Mouse (Mus musculus) embryonic facial prominence, embryonic 11.5 days (tissue): ENCODE data around the gene Ntn1. TPM values are rescaled to one million over a fixed set of nuclear protein-coding genes. Genes with fewer than 3 reads are reported as not detected.

Source experiments
- ATAC-seq: fragments of 200-750 bp; cut with Nextera tagmentation; replicated peaks from 2 replicates; pipeline ENCODE4 v1.8.0; 2017; ENCODE audit warnings: low read depth; ENCODE audit not compliant: insufficient number of reproducible peaks, low FRiP score, low TSS enrichment
- DNase-seq: peaks from one replicate; pipeline ENCODE4 v3.0.0-alpha.2; 2015; ENCODE audit warnings: low spot score
- H3K27ac ChIP-seq: fragments of 300-500 bp; sonication (generic); replicated peaks from 2 replicates; pipeline ENCODE4 v1.5.1; 2014; ENCODE audit warnings: mild to moderate bottlenecking, low read depth, low read length, control low read depth
- H3K27me3 ChIP-seq: fragments of 300-500 bp; sonication (generic); 2 replicates; pipeline ENCODE4 v1.6.1; 2014; ENCODE audit warnings: mild to moderate bottlenecking, low read length, moderate library complexity, mixed read lengths; ENCODE audit not compliant: control insufficient read depth, insufficient read depth
- H3K36me3 ChIP-seq: fragments of 300-500 bp; sonication (generic); replicated peaks from 2 replicates; pipeline ENCODE4 v1.6.1; 2014; ENCODE audit warnings: low read depth, mild to moderate bottlenecking, low read length, moderate library complexity, mixed read lengths; ENCODE audit not compliant: control insufficient read depth, insufficient read depth
- H3K4me1 ChIP-seq: fragments of 300-500 bp; sonication (generic); 2 replicates; pipeline ENCODE4 v1.6.1; 2014; ENCODE audit warnings: low read length, mixed read lengths; ENCODE audit not compliant: control insufficient read depth, insufficient read depth
- H3K4me2 ChIP-seq: fragments of 300-500 bp; sonication (generic); 2 replicates; pipeline ENCODE4 v1.6.1; 2014; ENCODE audit warnings: low read depth, mild to moderate bottlenecking, control low read depth, low read length, moderate library complexity
- H3K4me3 ChIP-seq: fragments of 300-500 bp; sonication (generic); 2 replicates; pipeline ENCODE4 v1.5.1; 2014; ENCODE audit warnings: low read depth, low read length, control low read depth
- H3K9ac ChIP-seq: fragments of 300-500 bp; sonication (generic); replicated peaks from 2 replicates; pipeline ENCODE4 v1.6.1; 2014; ENCODE audit warnings: mild to moderate bottlenecking, control low read depth, low read length
- H3K9me3 ChIP-seq: fragments of 300-500 bp; sonication (generic); replicated peaks from 2 replicates; pipeline ENCODE4 v1.6.1; 2016; ENCODE audit warnings: mild to moderate bottlenecking, low read length, inconsistent platforms, mixed read lengths; ENCODE audit not compliant: control insufficient read depth
- WGBS: fragments of 180-500 bp; shearing (Covaris S2); extraction: QIAGEN DNeasy Blood & Tissue Kit; methylation state at CpG from one replicate; pipeline ENCODE4 v1.1.7; 2014; 5-methylcytosine and 5-hydroxymethylcytosine counted together
- polyA plus RNA-seq: library from polyadenylated mRNA; unstranded; fragments of >200 nt; fragmentation: Nextera tagmentation; extraction: Ambion mirVana; gene quantifications from 2 replicates; pipeline ENCODE4 v1.2.1, GENCODE M21; 2014

Gene Ntn1
- polyA plus RNA-seq, 1 experiment from 2014 or later, result 3.2 TPM

DNA sequence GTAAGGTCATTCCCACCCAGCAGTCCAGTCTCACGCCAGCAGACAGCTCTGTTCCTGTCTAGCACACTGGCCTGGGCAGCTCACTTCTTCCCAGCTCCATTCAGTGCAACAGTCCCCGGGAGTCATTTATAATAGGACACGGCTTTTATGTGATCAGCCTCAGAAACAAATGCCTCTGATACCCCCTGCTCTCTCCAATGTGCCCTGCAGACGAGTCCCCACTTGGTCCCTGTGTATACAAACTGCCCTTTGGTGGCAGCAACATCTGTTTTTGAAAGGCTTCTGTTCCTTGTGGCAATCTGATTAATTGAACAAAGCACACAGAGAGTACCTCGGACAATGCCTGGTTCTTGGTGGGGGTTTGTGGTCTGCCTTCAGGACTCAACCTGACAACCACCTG is 22.2 kb downstream of the Ntn1 start:
- ATAC-seq (0 out of 2 replicates have a peak, but pooled peaks have one; percentile 11), DNase-seq (peak; percentile 41)
- Histone ChIP-seq H3K27me3 (peaks cover 8% of the 10 kb centered on the region), H3K4me1 (peaks cover 6% of the 10 kb centered on the region), H3K4me2 (no peak overlapping the region), H3K4me3 (no peak overlapping the region), H3K27ac (no peak overlapping the region), H3K9me3 (no peaks in the 10 kb centered on the region), H3K36me3 (no peaks in the 10 kb centered on the region), H3K9ac (no peak overlapping the region)
- WGBS, result 10% methylated on average over 5 of the region's 5 CpGs

- H3K4me3 ChIP-seq, result no peak overlapping the region
- no peak overlapping the region for H3K9ac ChIP-seq
- no peaks in the 10 kb centered on the region for H3K27me3 ChIP-seq
- WGBS, result 69% methylated on average over 10 of the region's 10 CpGs
- H3K4me2 ChIP-seq, result no peak overlapping the region
- DNase-seq (no peak), ATAC-seq (0 out of 2 replicates have a peak, but pooled peaks have one; percentile 24)
- no peaks in the 10 kb centered on the region for H3K4me1 ChIP-seq
- H3K36me3 ChIP-seq, result no peaks in the 10 kb centered on the region
- H3K9me3 ChIP-seq, result no peaks in the 10 kb centered on the region
- H3K27ac ChIP-seq, result no peak overlapping the region
Measured at GRCm38 (mm10) chr11:68373105-68373504, 27.5 kb downstream of the Ntn1 start.

- peak; percentile 60 for DNase-seq
- Histone ChIP-seq H3K4me1 (no peaks in the 10 kb centered on the region), H3K27ac (no peak overlapping the region), H3K4me2 (no peak overlapping the region), H3K9ac (no peak overlapping the region), H3K4me3 (no peak overlapping the region), H3K36me3 (no peaks in the 10 kb centered on the region), H3K27me3 (no peaks in the 10 kb centered on the region), H3K9me3 (no peaks in the 10 kb centered on the region)
- WGBS, result 38% methylated on average over 11 of the region's 11 CpGs
- no peak for ATAC-seq
Measured at GRCm38 (mm10) chr11:68371609-68372008, 29.0 kb downstream of the Ntn1 start.

DNA sequence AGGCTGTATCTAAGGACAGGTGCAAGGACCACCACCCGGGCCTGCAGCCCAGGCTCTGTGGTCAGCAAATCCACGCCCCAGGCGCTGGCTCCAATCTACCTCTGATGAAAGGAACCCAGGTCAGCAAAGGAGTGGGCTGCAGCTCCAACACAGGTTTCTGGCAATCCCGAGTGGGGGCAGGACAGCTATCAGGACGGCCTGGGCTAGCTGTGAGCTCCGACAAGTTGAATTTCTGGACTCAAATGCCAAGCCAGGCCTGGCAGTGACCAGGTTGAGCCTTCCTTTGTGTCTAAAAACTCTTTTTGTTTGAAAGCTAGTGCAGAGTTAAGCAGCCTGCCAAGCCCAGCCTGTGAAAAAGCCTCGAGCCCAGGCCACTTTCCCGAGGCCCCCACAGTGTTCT is 43.7 kb downstream of the Ntn1 start:
- H3K27ac ChIP-seq, result no peak overlapping the region
- ATAC-seq (no peak), DNase-seq (no peak)
- no peaks in the 10 kb centered on the region for H3K9me3 ChIP-seq
- WGBS, result 70% methylated on average over 8 of the region's 8 CpGs
- H3K9ac ChIP-seq, result no peak overlapping the region
- no peaks in the 10 kb centered on the region for H3K36me3 ChIP-seq
- no peak overlapping the region for H3K4me3 ChIP-seq
- H3K4me2 ChIP-seq, result no peak overlapping the region
- H3K27me3 ChIP-seq, result no peaks in the 10 kb centered on the region; the same call in 1 of the 2 replicates
- H3K4me1 ChIP-seq, result no peaks in the 10 kb centered on the region

DNA sequence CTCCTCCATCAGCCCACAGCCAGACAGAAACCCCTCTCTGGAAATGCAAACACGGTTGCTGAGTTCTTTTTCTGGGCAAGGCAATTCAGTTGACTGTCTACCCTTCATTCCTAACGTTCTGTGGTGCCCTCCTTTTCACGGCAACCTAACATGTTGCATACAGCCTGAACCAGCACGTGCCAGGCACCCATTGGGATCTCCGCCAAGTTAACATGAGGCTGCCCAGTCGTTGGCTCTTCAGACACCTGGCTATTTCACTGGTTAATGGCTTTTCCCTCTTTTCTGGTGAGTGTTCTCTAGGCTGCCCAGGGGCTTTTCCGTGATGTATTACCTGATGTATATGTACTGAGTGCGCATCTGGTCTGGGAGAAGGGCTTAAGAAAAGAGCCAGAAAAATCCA is 45.1 kb downstream of the Ntn1 start:
- Histone ChIP-seq H3K9ac (no peak overlapping the region), H3K4me1 (no peaks in the 10 kb centered on the region), H3K9me3 (no peaks in the 10 kb centered on the region), H3K4me2 (no peak overlapping the region), H3K36me3 (no peaks in the 10 kb centered on the region), H3K27me3 (no peaks in the 10 kb centered on the region; the same call in 1 of the 2 replicates), H3K4me3 (no peak overlapping the region), H3K27ac (no peak overlapping the region)
- DNase-seq (no peak), ATAC-seq (no peak)
- WGBS, result 79% methylated on average over 8 of the region's 8 CpGs

DNA sequence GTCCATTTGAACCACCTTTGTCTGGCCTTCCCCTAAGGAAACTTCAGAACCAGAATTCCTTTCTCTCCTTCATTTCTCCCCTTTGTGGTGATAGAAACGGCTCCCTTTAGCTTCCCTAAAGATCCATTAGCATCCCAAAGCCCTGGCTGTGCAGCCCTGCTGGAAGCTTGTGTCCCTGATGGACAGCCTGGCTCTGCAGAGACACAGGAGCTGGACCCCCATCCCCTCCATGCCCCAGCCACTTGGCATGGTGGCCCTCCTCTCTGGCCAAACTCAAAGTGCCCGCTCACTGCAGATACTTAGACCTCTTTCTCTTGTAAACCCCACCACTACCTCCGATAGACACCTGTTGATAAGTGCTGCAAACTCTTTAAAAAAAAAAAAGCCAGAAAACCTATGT is 45.8 kb downstream of the Ntn1 start:
- H3K9me3 ChIP-seq, result no peaks in the 10 kb centered on the region
- no peaks in the 10 kb centered on the region; the same call in 1 of the 2 replicates for H3K27me3 ChIP-seq
- ATAC-seq (no peak), DNase-seq (no peak)
- H3K4me2 ChIP-seq, result no peak overlapping the region
- H3K9ac ChIP-seq, result no peak overlapping the region
- no peaks in the 10 kb centered on the region for H3K36me3 ChIP-seq
- 66% methylated on average over 3 of the region's 3 CpGs for WGBS
- no peak overlapping the region for H3K27ac ChIP-seq
- H3K4me3 ChIP-seq, result no peak overlapping the region
- no peaks in the 10 kb centered on the region for H3K4me1 ChIP-seq

DNA sequence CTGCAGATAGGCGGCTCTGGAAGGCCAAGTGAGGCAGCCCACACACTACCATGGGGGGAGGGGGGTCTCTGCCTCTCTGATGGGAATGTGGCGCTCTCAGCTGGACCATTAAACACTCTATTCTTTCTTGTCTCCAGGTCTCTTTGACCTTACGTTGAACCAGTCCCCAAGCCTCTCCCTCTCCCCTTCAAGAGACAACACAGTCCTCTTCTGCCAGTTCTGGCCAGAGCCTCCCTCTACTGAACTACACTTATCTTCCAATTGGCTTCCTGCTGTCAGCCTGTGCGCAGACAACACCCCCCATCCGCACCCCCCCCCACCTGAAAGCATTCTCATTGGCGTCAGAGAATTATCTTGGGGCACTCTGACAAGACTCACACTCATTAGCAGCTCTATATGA is 48.4 kb downstream of the Ntn1 start:
- H3K4me2 ChIP-seq, result no peak overlapping the region
- H3K9ac ChIP-seq, result no peak overlapping the region
- H3K4me1 ChIP-seq, result no peaks in the 10 kb centered on the region
- H3K27ac ChIP-seq, result no peak overlapping the region
- WGBS, result 78% methylated on average over 6 of the region's 6 CpGs
- ATAC-seq (no peak), DNase-seq (no peak)
- H3K9me3 ChIP-seq, result no peaks in the 10 kb centered on the region
- H3K27me3 ChIP-seq, result no peaks in the 10 kb centered on the region; the same call in 1 of the 2 replicates
- H3K36me3 ChIP-seq, result no peaks in the 10 kb centered on the region
- no peak overlapping the region for H3K4me3 ChIP-seq

DNA sequence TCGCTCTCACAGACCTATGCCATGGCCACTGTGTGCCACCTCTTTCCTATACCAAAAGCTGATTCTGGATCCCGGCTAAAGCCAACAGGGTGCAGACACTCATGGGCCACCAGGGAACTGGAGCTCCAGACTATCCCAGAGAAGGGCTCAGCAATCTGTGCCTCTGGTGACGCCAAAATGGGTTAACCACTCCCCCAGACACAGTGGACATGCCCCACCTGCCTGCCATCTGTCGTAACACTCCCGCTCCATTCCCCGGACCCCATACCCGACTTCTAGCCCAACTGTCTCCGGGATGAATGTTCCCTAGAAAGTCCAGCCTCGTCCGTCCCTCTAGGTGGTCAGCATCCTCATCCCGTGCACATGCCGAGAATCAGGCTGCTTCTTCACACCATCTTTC is 51.8 kb downstream of the Ntn1 start:
- Histone ChIP-seq H3K36me3 (no peaks in the 10 kb centered on the region), H3K4me2 (no peak overlapping the region), H3K27me3 (no peaks in the 10 kb centered on the region), H3K9ac (no peak overlapping the region), H3K4me3 (no peak overlapping the region), H3K4me1 (no peaks in the 10 kb centered on the region), H3K9me3 (no peaks in the 10 kb centered on the region), H3K27ac (no peak overlapping the region)
- DNase-seq (no peak), ATAC-seq (no peak)
- 83% methylated on average over 12 of the region's 12 CpGs for WGBS
